Mouse (Mus musculus) left cerebral cortex, postnatal 36 days (tissue): ENCODE measurements at regions not wholly inside any gene's neighbourhood (a gene's known extent, or its start where the extent isn't known, plus 50 kb on each side); places are given as distances from the start of the nearest gene placed in this dataset.

Source experiments
- DNase-seq, 2 experiments: peaks; one replicate each; pipeline ENCODE4 v3.0.0; 2021 to 2022; ENCODE audit warnings: low spot score in 2 of 2, mixed read lengths in 1 of 2
- intact Hi-C: fragments of 180-260 bp; cut with DNase I; formaldehyde crosslinking; loops from one replicate; pipeline ENCODE4 v1.15.1; 2025

DNA sequence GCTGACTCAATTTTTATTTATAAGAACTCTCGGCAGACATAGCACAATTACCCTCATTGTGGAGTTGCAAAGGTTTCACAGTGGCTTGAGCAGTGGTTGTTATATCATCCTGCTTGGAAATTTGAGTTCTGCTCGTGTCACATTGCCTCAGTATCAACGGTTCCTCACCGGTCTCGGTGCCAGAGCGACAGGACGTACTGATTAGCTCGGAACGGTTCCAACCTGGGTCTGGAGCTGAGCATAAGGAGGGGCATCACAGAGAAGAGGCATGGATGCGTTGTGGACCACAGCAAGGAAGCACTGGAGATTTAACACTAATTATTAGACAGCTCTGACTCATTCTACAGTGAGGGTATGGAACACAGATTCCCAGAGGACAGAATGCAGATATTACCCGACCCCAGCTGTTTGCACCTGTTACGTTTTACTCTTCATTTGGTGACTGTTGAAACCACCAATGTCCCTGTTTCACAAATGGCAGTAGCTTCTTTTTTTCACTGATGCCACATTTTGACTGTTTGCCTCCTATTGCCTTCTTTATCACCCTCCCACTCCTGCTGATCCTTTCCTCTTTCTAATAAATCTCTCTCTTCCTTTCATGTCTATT is 189.8 kb downstream of the Gja1 start:
- DNase-seq: no peak
- intact Hi-C loops: no loop called here

DNA sequence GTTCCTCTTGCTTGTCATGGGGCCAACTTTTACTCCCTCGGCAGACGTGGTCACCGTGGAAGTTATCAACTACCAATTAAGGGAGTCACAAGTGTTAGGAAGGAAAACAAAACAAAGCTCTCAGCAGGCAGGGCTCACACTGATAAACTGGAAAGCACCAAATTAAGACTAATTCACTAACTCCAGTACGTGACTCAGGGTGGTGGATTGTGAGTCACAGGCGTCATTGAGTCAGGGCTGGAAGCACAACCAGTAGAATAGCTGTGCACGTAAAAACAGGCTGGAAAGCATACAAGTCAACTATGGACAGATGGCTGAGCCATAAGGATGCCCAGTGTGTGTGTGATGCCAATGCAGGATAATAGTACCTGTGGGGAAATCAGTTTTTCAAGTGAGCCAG is 204.9 kb downstream of the Gja1 start:
- DNase-seq: peak; percentile 6 to 20
- intact Hi-C loops: no loop called here

DNA sequence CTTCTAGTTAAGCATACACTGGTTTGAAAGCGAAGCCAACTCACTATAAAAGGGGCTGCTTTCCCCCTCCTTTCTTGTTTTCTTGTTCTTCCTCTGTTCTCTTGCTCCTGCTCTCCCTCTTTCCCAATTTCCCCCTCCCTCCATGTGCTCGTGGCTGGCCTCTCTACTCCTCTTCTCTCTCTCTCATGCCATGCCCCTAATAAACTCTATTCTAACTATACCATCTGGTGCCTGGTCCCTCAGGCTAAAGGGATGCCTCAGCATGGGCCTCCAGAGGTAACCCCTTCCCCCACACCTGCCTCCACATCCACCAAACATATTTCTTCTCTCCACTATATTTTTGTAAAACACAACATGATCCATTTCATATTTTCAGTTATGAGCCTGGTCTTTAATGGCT is 210.1 kb downstream of the Gja1 start:
- intact Hi-C loops: no loop called here

DNA sequence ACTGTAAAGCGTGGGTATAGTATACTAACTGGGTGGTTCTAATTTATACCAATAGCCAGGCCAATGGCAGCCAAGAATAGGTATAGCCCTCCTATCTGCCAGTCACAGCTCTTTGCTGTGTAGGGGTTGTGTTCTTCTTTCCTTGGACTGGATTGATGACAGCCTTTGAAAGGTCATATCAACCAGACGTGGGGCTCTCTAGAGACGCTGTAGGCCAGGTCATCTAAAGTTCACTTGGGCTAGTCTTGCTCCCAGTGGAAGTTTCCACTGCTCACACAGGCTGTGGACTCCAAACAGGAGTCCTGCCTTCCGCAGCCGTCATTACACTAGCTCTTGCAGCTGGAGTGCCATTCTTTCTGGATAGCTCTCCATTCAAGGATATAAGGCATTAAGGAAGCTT is 220.3 kb downstream of the Gja1 start:
- DNase-seq: no peak
- intact Hi-C loops: no loop called here

More for the DNA sequence above, 210.1 kb downstream of the Gja1 start:
- DNase-seq: no peak

DNA sequence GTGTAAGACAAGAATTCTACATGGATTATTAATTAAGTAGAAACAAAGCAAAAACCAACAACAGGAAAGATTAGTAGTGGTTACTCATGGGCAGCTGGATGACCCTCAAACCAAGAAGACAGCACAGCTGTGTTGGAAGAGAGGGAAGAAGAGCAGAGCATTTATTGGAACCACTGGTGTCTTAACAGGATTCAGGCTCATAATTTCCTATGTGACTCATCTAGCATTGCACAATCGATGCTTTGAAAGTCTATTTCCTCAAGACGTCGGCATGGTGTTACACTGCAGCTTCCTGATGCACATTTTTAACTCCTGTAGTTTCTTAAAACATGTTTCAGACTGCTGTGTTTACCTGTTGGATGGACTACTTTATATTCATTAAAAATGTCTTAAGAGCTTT is 221.1 kb downstream of the Gja1 start:
- intact Hi-C loops: no loop called here

DNA sequence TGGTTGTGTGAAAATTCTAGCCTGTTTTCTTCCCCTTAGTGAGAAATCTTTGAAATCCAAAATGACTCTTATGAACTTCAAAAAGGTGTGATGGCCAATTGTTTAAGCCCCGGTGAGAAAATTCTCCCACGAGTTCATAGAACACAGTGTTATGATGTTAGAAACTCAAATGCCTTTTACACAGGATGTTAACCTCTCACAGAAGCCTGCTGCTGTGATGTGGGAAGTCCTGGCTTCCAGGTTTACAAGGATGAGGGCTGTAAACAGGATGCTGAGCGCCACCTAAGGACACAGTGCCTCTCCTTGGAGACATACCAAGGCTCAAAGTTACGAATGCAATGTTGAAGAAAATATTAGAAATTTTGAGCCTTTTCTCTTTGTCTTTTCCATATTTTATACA is 222.8 kb downstream of the Gja1 start:
- no peak for DNase-seq
- intact Hi-C loops: no loop called here

More for the DNA sequence above, 221.1 kb downstream of the Gja1 start:
- no peak for DNase-seq

DNA sequence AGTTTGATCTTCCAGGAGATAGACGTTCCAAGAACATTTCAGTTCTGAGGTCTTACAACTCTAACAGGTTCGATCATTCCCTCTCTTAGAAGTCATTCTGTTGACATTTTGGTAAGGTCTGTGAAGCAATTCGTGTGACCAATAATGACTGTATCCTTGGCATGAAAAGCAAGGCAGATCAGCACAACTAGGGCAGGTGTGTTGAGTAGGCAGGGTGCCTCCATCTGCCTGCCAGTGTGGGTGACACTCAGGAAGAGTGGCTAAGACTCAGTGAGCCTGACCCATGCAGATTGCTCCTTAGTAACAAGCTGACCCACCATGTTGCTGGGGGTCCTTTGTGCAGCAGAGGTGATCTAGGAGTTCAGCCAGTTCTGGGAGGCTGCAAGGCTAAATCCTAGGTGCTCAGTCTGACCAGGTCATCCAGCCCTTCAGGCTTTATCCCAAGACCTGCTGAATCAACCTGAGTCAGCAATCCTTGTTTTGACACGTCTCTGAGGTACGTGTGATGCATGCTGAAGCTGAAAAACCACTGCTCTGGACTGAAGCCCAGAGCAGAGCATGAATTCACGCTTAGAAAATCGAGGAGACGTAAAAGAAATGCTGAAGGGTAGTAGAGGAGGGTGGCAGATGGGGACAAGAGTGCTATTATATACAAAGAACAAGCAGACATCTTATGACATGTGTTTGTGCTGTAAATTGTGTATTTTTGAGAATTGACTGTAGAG is 234.6 kb downstream of the Gja1 start:
- peak; percentile 4 to 5 for DNase-seq
- intact Hi-C loops: no loop called here

DNA sequence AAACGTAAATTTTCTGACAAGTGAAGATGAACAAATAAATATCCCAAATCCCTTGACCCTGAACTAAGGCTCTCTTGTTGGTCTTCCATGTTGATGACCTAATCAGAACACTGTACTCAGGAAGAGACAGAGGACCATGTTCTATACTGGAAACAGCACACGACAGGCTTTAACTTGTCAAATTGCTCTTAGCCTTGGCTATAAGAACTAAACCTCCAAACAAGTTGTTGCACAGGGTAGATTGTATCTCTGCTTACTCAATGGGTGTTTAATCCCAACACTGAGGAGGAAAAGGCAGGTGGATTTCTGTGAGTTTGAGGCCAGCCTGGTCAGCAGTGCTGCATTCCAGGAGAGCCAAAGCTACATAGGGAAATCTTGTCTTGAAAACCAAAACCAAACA is 265.5 kb downstream of the Gja1 start:
- intact Hi-C loops: no loop called here
- DNase-seq: no peak

DNA sequence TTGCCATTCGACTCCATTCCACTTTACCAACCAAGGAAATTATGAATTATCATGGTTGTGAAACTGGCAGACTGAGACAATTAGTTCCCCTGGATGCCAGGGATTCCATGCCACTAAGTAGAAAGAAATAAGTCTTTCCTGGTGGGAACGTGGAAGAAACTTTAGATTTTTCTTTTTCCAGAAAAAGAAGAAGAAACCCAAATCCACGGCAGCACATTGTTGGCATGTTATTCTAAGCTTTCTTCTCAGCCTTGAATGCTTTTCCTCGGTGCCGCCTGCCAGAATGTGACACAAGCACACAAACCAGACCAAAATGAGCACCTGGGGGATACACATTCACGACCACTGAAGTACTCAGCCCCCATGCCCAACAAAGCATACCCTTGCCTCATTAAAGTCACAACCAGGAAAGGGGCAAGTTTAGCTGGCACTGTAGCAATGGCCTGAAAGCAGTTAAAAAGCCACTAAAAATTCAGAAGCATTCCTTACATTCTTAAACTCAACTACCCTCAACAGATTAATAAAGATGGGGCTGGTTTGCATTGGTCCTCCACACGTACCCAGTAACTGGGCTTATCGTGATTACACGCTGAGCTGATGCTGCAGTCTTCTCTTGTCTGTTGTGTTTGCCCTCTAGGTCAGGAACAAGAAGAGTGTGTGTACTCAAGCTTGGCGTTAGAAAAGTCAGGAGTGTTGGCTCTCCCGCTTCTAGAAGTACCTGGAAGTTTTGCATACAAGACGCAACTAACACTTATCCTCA is 266.4 kb downstream of the Gja1 start:
- intact Hi-C loops: no loop called here

DNA sequence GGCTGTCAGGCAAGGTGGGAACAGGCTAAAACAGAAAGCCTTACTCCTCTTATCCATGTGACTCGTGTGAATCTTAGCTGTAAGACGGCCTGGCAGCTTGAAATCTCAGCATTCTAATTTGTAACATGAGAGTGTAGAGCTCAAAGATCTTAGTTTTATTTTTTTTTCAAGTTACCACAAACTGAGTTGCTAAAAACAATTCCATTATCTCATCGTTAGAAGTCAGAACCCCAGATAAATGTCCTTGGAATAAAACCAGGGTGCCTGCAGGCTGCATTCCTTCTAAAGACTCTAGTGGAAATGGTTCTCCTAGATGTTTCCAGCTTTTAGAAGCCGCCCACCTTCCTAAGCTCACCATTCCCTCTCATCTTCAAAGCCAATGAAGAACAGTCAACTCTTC is 283.4 kb downstream of the Gja1 start:
- no peak for DNase-seq

More for the DNA sequence above, 266.4 kb downstream of the Gja1 start:
- no peak for DNase-seq

DNA sequence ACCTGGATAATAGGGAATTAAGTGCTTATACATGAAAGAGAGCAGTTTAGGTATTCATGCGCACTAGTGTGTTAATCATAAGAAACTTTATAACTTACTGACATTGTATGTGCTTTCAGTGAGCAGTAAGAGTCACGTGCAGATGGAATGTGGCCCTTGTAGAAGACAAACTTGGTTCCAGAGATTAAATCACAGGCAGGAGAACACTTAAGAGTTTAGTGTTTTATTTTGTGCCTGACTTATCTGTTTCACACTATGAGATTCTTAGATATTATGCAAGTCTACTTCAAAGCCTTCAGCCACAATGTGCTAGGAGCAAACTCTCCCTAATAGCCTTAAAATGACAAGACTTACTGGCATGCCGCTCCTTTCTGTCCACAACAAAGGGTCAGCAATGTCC is 296.8 kb downstream of the Gja1 start:
- no peak for DNase-seq

More for the DNA sequence above, 283.4 kb downstream of the Gja1 start:
- intact Hi-C loops: no loop called here

DNA sequence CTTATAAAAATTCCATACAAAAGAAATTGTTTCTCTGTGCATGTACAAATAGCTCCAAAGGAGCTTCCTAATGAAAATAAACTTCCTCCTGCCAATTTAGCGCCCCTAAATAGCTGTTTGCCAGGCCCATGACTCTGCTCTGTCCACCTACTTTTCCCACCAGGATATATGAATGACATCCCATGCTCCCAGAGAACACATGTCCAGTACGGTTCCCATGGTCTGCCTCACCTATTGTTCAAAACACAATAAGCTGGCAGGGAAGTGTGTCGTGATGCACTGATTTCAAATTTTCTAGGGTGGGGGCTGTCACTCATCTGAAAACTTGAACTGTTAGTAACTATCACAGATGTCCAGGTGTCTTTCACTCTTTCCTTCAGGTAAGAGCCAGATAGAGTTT is 305.8 kb downstream of the Gja1 start:
- no peak for DNase-seq
- intact Hi-C loops: no loop called here

More for the DNA sequence above, 296.8 kb downstream of the Gja1 start:
- intact Hi-C loops: no loop called here

DNA sequence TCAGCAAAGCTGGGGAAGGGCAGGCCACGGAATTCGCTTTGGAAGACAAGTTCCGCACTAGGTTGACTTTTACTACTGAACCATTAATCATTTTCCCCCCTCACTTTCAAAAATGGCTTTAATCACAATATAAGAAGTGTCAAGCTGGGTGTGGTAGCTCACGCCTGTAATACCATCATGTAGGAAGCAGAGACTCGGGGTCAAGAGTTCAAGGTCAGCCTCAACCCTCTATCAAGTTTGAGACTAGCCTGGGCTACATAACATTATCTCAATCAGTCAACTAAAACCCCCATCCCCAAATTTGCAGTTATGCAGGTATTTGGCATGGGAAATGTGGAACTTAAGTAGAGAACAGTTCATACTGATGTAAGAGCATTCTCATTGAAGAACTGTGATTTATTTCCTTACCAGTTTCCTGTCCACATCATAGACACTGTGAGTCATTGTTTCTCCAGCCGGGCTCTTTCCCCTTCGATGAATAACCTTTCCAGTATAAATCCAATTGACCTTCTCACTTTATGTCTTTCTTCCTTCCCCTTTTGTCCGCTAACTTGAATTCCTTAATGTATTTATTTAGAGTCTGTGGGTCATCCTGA is 308.6 kb downstream of the Gja1 start:
- intact Hi-C loops: no loop called here
- DNase-seq: no peak

DNA sequence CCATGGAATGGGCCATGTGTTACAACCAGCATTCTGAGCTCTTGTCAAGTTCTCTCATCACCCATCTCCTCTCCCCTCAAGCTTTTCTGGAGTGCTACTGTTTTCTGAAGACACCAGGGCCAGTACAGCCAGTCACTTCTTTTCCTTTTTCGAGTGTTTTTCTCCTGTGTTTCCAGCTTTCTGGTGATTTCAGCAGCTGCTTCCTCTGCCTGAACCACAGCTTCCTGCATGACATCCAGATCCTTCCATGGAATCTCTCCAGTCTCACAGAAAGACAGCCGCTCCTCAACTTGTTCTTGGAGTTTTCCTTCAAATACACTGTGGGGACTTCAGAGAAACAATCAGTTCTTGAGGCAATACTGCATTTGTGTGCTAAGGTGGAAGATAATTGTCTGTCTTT is 314.3 kb downstream of the Gja1 start:
- no peak for DNase-seq
- intact Hi-C loops: no loop called here

DNA sequence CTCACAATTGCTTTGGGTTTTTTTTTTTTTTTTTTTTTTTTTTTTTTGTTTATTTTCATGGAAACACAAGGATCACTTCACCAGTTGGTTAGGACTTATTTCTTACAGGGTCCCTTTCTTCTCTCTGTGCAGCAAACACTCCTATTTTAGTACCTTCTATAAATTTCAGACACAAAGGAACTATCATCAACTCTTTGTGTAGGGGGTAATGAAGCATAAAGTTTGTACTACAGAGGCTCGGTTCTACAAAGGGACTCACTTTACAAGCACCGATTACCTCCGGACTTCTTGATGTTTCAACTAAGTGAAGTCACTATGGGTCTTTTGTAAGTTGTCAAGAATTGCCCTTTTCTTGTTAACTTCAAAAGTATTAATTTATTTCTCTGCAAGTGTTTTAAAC is 318.0 kb downstream of the Gja1 start:
- no peak for DNase-seq
- intact Hi-C loops: no loop called here

DNA sequence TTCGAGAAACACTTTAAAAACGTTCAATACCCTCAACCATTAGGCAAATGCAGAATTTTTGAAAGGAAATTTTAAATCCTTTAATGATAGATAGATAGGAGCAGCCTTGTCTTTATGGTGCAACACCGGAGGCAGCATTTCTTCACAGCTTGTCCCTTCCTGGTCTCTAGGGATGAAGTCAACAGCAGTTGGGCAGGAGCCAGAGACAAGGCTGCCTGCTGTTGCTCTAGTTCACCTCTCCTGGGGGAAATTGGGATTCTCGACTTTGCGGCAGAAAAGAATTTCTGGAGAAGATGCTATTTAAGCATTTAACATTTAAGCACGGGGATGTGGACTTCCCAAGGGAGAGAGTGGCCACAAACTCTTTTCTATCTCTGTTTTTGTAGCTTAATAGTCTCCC is 323.0 kb downstream of the Gja1 start:
- intact Hi-C loops: no loop called here
- DNase-seq: no peak

DNA sequence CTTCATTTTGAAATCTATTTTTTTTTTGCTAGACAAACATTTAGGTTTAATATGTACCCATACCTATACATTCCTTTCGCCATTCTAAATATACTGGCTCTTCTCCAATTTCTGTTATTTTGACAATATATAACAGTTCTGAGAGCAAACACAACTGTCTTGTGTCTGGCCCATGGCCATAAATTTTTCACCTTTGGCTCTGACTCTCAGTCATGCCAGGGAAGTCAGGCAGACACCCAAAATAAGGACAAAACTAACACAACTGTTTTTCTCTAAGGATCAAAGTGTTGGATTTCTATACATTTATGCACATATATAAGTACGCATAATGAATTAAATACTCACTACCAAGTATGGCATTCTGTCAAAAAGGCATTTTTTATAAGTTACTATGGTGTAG is 331.3 kb downstream of the Gja1 start:
- no peak for DNase-seq
- intact Hi-C loops: no loop called here

DNA sequence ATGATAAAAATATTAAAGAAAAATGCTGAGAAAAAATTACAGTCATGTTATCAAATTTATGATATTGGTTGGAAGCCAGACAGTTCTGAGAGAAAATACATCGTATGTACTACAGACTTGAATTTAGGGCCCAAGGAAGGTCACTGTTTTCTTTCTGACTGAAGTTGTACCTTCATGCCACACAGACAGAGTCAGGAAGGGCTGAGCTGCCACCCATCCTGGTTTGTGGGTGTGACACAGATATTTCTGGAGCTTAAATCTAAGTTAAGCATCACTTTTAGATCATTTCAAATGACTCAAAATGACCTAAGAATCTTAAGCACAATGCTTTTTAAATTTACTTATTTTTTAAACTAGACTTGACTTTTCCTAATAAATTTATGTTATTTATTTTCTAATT is 331.8 kb downstream of the Gja1 start:
- intact Hi-C loops: no loop called here

DNA sequence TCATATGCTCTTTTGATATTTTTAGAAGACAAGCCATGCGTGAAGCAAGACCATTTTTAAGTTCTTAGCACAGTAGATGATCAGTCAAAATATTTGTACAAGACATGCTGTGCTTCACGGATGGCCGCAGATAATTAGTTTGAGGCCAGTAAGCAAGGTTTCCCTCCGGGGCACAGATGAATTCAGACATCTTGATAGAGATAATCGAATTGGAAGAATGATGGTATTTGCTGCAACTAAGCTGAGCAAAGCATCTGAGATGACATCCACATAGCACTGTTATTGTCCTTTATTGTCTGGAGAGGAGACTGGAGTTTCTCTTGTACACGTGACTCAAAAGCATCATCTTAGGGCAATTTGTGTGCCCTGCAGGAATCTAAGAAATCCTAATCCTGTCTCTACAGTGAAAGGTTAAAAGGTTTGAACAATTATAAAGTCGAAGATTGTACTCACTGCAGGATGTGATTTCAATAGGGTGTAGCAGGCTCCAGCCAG is 335.5 kb downstream of the Gja1 start:
- DNase-seq: no peak

More for the DNA sequence above, 331.8 kb downstream of the Gja1 start:
- DNase-seq: no peak

DNA sequence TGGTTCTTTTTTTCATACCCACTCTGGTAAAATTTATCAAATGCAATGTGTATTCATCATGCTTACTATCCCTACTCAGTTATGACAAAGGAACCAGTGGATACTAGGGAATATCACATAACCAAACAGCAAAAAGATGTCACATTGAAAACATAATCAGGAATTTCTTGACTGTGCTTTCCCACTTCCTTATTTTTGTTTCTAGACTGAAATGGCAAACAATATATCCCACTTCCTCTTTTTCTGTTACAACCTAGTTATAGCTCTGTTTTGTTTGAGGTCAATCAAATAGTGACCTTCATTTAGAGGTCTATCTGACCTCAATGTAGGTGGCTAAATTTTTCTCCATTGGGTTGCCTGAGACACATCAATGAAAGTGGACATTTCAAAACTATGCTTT is 359.9 kb downstream of the Gja1 start:
- intact Hi-C loops: no loop called here
- DNase-seq: no peak

More for the DNA sequence above, 335.5 kb downstream of the Gja1 start:
- intact Hi-C loops: no loop called here
